Mouse (Mus musculus) liver, embryonic 12.5 days (tissue): ENCODE results near the gene Tesc. TPM values are rescaled to one million over a fixed set of nuclear protein-coding genes. Genes with fewer than 3 reads are reported as not detected.
A peak's percentile ranks its signal among the peaks of the same experiment; 100 is the strongest.

ENCODE experiments used
- ATAC-seq: fragments of 200-750 bp; cut with Nextera tagmentation; 2 replicates; pipeline ENCODE4 v1.8.0; 2017; ENCODE audit warnings: moderate number of reproducible peaks, mild to moderate bottlenecking, moderate library complexity
- H3K27ac ChIP-seq: fragments of 300-500 bp; sonication (generic); 2 replicates; pipeline ENCODE4 v1.5.1; 2016; ENCODE audit warnings: mild to moderate bottlenecking
- H3K27me3 ChIP-seq: fragments of 300-500 bp; sonication (generic); replicated peaks from 2 replicates; pipeline ENCODE4 v1.6.1; 2016; ENCODE audit warnings: mild to moderate bottlenecking, moderate library complexity
- H3K36me3 ChIP-seq: fragments of 300-500 bp; sonication (generic); 2 replicates; pipeline ENCODE4 v1.6.1; 2016; ENCODE audit warnings: mild to moderate bottlenecking, moderate library complexity
- H3K4me1 ChIP-seq: fragments of 300-500 bp; sonication (generic); 2 replicates; pipeline ENCODE4 v1.6.1; 2016
- H3K4me2 ChIP-seq: fragments of 300-500 bp; sonication (generic); 2 replicates; pipeline ENCODE4 v1.6.1; 2016; ENCODE audit warnings: mild to moderate bottlenecking, moderate library complexity
- H3K4me3 ChIP-seq: fragments of 300-500 bp; sonication (generic); 2 replicates; pipeline ENCODE4 v1.5.1; 2016; ENCODE audit warnings: mild to moderate bottlenecking, moderate library complexity
- H3K9ac ChIP-seq: fragments of 300-500 bp; sonication (generic); 2 replicates; pipeline ENCODE4 v1.6.1; 2016; ENCODE audit warnings: mild to moderate bottlenecking, moderate library complexity
- H3K9me3 ChIP-seq: fragments of 300-500 bp; sonication (generic); replicated peaks from 2 replicates; pipeline ENCODE4 v1.6.1; 2016; ENCODE audit warnings: mild to moderate bottlenecking, moderate library complexity
- WGBS: fragments of 180-500 bp; shearing (Covaris S2); methylation state at CpG from one replicate; pipeline ENCODE4 v1.1.7; 2016; ENCODE audit not compliant: insufficient replicate concordance; 5-methylcytosine and 5-hydroxymethylcytosine counted together
- polyA plus RNA-seq: library from polyadenylated mRNA; unstranded; fragments of >200 nt; fragmentation: Nextera tagmentation; extraction: Ambion mirVana; gene quantifications from 2 replicates; pipeline ENCODE4 v1.2.1, GENCODE M21; 2016

Tesc gene
- polyA plus RNA-seq, 1 experiment from 2014 or later: 1.5 TPM

DNA sequence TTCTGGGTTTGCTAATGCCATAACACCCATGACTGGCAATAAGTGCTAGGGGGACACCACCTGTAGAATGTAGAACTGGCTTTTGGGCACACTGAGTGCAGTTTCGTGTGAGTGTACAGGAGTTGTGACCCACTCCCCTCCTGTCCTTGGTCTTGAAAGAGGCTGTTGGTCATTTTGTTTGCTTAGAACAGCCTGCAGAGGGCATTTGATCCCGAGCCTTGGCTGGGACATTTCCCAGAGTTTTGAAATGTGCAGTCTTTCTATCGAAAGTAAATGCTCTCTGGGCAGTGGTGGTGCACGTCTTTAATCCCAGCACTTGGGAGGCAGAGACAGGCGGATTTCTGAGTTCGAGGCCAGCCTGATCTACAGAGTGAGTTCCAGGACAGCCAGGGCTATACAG, 31.6 kb upstream of the Tesc start:
- no peak for ATAC-seq
- WGBS: 70% methylated on average over 6 of the region's 6 CpGs
- Histone ChIP-seq H3K27ac (no peak overlapping the region), H3K4me2 (no peak overlapping the region), H3K9ac (no peak overlapping the region), H3K9me3 (no peaks in the 10 kb centered on the region), H3K27me3 (no peaks in the 10 kb centered on the region), H3K36me3 (peaks cover 94% of the 10 kb centered on the region), H3K4me1 (peaks cover 13% of the 10 kb centered on the region), H3K4me3 (no peak overlapping the region)

DNA sequence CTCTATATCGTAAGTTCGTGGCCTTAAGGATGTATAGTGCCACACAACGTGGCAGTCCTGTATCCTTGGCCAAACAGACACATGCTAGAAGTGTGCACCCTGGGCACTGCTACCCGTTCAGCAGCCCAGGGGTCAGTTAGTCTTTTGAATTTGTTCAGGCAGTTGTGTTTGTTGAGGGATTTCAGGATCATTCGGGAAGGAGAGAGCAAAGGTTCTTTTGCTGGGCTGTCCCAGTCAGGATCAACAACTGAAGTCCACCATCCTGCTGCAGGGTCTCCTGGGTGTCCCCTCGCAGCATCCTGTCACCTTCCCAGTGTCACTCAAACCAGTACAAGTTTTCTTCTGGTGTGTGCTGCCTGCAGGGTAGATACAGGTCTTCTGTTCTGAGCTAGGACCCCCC, 31.0 kb upstream of the Tesc start:
- Histone ChIP-seq H3K4me3 (no peak overlapping the region), H3K36me3 (peaks cover 91% of the 10 kb centered on the region), H3K27ac (no peak overlapping the region), H3K4me1 (peaks cover 13% of the 10 kb centered on the region), H3K27me3 (no peaks in the 10 kb centered on the region), H3K9me3 (no peaks in the 10 kb centered on the region), H3K9ac (no peak overlapping the region), H3K4me2 (no peak overlapping the region)
- no peak for ATAC-seq
- 71% methylated on average over 6 of the region's 6 CpGs for WGBS

DNA sequence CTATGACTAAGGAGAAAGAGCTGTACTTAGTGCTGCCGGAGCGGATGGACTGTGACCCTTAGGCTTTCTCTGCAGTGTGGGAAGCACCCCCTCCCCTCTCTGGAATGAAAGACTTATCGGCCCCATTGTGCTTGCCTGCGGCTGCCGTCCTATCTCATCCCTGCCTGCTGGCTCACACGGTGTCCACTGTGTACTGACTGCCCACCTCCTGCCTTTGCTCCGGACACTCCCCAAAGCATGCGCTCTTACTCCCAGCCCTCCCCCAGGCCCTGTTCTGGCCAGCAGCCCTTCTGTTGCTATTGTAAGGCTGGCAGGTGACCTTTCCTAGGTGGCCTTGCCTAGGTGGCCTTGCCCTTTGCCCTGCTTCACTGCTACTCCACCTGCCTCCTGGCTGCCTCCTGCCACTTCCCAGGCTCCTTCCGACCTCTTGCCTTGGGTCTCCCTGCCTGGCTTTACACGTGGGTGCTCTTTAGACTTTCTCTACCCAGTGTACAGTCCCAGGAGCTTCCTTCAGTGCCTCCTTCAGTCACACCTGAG, 30.0 kb upstream of the Tesc start:
- H3K27ac ChIP-seq: peak overlapping the region; percentile 25; the same call in 1 of the 2 replicates
- H3K4me1 ChIP-seq: peaks cover 13% of the 10 kb centered on the region
- H3K4me3 ChIP-seq: no peak overlapping the region
- 62% methylated on average over 10 of the region's 10 CpGs for WGBS
- H3K27me3 ChIP-seq: no peaks in the 10 kb centered on the region
- H3K36me3 ChIP-seq: peaks cover 92% of the 10 kb centered on the region
- H3K9ac ChIP-seq: no peak overlapping the region
- ATAC-seq: peak; percentile 51; the same call in 1 of the 2 replicates
- H3K9me3 ChIP-seq: no peaks in the 10 kb centered on the region
- no peak overlapping the region for H3K4me2 ChIP-seq

DNA sequence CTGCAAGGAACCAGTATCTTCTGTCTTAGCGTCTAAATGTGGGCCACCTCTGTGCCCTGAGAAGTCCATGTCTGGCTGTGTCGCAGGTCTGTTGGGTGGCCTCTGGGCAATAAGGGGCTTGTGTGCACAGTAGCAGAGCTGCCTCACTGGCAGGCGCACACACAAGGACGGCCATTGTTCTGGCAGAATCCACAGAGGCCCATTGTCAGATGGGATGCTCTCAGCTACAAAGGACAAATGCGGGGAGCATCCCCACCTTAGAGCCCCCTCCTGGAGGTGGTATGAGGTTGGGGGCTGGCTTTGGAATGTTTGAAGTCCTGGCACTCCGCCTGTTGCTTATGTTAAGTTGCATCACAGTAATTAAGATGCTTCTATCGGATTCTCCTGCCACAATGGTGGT, 28.5 kb upstream of the Tesc start:
- ATAC-seq: no peak
- 70% methylated on average over 7 of the region's 7 CpGs for WGBS
- H3K36me3 ChIP-seq: peaks cover 94% of the 10 kb centered on the region
- peaks cover 13% of the 10 kb centered on the region for H3K4me1 ChIP-seq
- no peaks in the 10 kb centered on the region for H3K9me3 ChIP-seq
- H3K27ac ChIP-seq: no peak overlapping the region
- H3K9ac ChIP-seq: no peak overlapping the region
- H3K4me2 ChIP-seq: no peak overlapping the region
- H3K4me3 ChIP-seq: no peak overlapping the region
- H3K27me3 ChIP-seq: no peaks in the 10 kb centered on the region

DNA sequence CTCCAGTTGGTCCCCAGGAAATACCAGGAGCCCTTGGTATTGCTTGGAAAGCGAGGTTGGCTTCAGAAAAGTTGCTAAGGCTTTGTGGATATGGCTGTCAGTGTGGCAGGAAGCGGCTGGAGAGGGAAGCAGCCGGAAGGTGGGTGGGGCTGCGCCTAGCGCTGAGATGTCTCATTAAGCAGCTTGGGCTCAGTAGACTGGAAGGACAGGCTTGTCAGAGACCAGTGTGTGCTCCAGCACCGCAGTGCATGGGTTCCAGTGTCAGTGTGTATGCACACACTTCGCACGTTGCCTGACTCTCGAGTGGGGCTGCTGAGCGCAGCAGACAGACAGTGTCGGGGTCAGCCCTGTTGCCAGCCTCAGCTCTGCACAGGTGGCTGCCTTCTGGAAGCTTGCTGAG, 28.0 kb upstream of the Tesc start:
- ATAC-seq: no peak
- Histone ChIP-seq H3K27me3 (no peaks in the 10 kb centered on the region), H3K27ac (no peak overlapping the region), H3K9ac (no peak overlapping the region), H3K9me3 (no peaks in the 10 kb centered on the region), H3K4me1 (peaks cover 13% of the 10 kb centered on the region), H3K4me2 (no peak overlapping the region), H3K36me3 (peaks cover 92% of the 10 kb centered on the region), H3K4me3 (no peak overlapping the region)
- WGBS: 81% methylated on average over 11 of the region's 11 CpGs

DNA sequence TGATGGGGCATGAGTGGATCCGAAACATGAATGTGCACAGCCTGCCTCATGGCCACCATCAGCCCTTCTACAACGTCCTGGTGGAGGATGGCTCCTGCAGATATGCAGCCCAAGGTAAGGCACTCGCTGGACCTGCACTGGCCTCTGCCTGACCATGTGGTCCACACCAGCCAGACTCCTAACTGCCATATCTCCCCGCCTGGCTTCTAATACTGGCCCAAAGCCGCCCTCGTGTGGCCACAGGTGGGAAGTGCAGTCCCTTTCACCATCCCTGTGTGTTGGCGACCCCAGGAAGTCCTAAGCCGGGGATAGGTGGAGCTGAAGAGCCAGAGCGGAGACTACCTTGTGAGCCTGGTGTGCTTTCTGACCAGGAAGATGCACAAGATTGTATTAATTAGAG, 25.5 kb upstream of the Tesc start:
- peak; percentile 19; the same call in 1 of the 2 replicates for ATAC-seq
- Histone ChIP-seq H3K27me3 (no peaks in the 10 kb centered on the region), H3K4me3 (no peak overlapping the region), H3K9ac (no peak overlapping the region), H3K36me3 (peaks cover 93% of the 10 kb centered on the region), H3K4me1 (peaks cover 9% of the 10 kb centered on the region), H3K4me2 (no peak overlapping the region), H3K27ac (no peak overlapping the region), H3K9me3 (no peaks in the 10 kb centered on the region)
- WGBS: 47% methylated on average over 9 of the region's 9 CpGs

DNA sequence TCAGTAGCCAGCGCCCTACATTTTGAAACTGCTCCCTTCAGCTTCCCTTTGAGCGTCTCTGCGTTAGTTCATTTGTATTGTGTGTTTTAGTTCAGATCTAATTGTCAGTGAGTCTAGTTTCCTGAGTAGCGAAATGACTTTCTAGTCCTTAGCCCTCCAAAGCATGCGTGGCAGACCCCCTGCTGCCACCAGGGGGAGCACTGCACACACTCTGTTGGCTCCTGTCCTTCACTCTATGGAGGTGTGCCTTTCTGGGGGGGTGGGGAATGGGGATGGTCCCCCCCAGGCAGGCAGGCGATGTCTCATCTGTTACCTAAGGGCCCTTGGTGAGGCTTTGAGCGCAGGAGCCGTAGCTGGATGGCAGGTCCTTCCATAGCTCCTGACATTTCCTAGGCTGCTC, 22.9 kb upstream of the Tesc start:
- Histone ChIP-seq H3K27ac (no peak overlapping the region), H3K4me1 (no peaks in the 10 kb centered on the region), H3K4me2 (no peak overlapping the region), H3K4me3 (no peak overlapping the region), H3K27me3 (no peaks in the 10 kb centered on the region), H3K36me3 (peaks cover 93% of the 10 kb centered on the region), H3K9ac (no peak overlapping the region), H3K9me3 (no peaks in the 10 kb centered on the region)
- WGBS: 75% methylated on average over 8 of the region's 8 CpGs
- no peak for ATAC-seq

DNA sequence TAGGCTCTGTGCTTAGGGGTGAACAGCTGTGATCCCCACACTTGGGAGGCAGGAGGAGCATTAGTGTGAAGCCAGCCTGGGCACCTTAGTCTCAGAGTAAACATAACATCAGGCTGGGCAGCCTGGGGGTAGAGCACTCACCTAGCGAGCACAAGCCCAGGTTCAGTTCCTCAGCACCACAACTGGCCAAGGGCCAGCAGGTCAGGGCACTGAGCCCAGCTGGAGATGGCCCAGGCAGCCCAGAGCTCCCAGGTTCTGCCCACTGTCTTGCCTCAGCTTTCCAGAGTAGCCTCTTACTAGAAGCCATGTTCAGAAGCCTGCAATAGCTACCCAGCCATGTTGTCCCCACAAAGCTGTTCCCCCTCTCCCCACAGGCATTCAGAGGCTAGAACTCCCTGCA, 21.8 kb upstream of the Tesc start:
- no peaks in the 10 kb centered on the region for H3K27me3 ChIP-seq
- WGBS: 62% methylated on average over 1 of the region's 1 CpGs
- no peak overlapping the region for H3K9ac ChIP-seq
- H3K36me3 ChIP-seq: peaks cover 89% of the 10 kb centered on the region
- H3K4me3 ChIP-seq: no peak overlapping the region
- no peak overlapping the region for H3K27ac ChIP-seq
- no peaks in the 10 kb centered on the region for H3K9me3 ChIP-seq
- no peak overlapping the region for H3K4me2 ChIP-seq
- no peak for ATAC-seq
- no peaks in the 10 kb centered on the region for H3K4me1 ChIP-seq

DNA sequence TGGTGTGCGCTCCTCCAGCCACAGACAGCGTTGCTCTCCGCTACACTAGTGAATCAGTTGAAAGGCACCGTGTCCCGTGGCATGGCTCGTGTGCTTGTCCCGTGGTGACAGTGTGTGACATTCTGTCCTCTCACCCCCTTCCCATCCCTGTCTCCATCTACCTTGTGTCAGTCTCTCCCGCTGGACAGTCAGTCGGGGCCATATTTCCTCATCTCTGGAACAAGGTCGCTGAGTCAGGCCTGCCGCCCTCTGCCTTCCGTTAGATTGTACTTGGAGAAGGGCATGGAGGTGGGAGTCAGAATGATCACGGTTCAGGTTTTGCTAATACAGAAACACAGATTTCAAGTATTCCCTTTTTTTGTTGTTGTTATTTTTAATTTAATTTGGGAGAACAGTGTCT, 19.2 kb upstream of the Tesc start:
- ATAC-seq: no peak
- H3K27ac ChIP-seq: no peak overlapping the region
- no peak overlapping the region for H3K4me2 ChIP-seq
- no peak overlapping the region for H3K9ac ChIP-seq
- no peak overlapping the region for H3K4me3 ChIP-seq
- H3K36me3 ChIP-seq: peaks cover 64% of the 10 kb centered on the region
- H3K9me3 ChIP-seq: no peaks in the 10 kb centered on the region
- 89% methylated on average over 13 of the region's 13 CpGs for WGBS
- no peaks in the 10 kb centered on the region for H3K4me1 ChIP-seq
- no peaks in the 10 kb centered on the region for H3K27me3 ChIP-seq

DNA sequence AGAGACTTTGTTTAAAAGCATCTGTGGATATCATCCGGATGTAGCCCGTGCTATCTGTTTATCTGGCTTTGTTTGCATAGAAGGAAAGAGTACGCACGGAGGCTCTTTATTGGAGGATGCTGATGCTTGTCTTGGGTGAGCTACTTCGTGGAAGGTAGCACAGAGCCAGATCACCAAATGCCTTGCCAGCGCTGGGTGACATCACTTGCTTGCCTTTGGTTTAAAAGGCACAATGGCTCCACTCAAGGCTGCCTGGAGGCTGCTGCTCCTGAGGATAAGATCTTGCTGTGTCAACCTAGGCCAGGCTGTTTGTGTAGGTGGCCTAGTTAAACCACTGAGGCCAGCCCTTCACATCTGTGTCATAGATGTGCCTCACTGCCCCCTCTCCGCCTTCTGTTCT, 16.7 kb upstream of the Tesc start:
- Histone ChIP-seq H3K9ac (no peak overlapping the region), H3K4me1 (no peaks in the 10 kb centered on the region), H3K27me3 (peaks cover 20% of the 10 kb centered on the region), H3K36me3 (peaks cover 42% of the 10 kb centered on the region), H3K4me2 (no peak overlapping the region), H3K27ac (no peak overlapping the region), H3K9me3 (no peaks in the 10 kb centered on the region), H3K4me3 (no peak overlapping the region)
- no peak for ATAC-seq
- WGBS: 77% methylated on average over 7 of the region's 7 CpGs

DNA sequence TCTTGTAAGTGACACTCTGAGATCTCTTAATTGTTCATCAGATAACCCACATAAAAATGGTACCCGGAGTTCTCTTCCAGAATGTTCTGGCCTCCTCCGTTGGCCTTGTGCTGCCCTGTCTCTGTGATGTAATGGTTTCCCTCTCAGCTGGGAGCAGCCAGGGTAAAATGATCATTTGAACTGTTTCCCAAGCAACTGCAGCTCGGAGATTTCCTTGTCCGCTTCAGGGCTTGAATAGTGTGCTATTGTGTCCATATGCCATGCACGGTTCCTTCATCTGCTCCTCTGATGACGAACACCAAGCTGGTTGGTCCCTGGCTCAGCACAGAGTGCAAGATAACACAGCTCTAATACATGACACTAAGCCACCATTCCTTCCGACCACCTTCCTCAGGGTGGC, 15.7 kb upstream of the Tesc start:
- Histone ChIP-seq H3K4me3 (no peak overlapping the region), H3K36me3 (peaks cover 32% of the 10 kb centered on the region), H3K9ac (no peak overlapping the region), H3K9me3 (no peaks in the 10 kb centered on the region), H3K27me3 (peaks cover 20% of the 10 kb centered on the region), H3K4me1 (no peaks in the 10 kb centered on the region), H3K4me2 (no peak overlapping the region), H3K27ac (no peak overlapping the region)
- ATAC-seq: no peak
- 65% methylated on average over 7 of the region's 7 CpGs for WGBS

DNA sequence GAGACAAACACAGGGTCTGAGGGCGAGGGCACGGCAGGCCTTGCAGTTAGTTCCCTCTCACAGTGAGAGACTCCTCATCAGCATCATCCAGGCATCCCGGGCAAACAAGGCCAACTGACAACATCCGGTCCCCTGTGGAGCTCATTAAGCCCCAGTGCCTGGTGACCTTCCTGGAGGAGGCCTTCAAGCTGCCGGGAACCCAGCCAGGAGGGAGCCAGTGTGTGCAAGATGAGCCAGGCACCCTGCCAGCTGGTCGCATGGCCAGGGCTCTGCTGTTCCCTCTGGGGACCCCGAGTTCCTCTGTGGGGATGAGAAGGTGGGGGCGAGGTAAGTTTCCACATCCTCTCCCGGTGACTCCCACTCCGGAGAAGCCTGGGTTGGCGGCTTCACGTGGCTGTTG, 12.5 kb upstream of the Tesc start:
- Histone ChIP-seq H3K9me3 (no peaks in the 10 kb centered on the region), H3K27ac (no peak overlapping the region), H3K4me1 (no peaks in the 10 kb centered on the region), H3K36me3 (0 out of 2 replicates have a peak, but pooled peaks cover 4% of the 10 kb centered on the region), H3K4me3 (no peak overlapping the region), H3K27me3 (peaks cover 39% of the 10 kb centered on the region), H3K9ac (no peak overlapping the region), H3K4me2 (no peak overlapping the region)
- ATAC-seq: no peak
- WGBS: 27% methylated on average over 12 of the region's 12 CpGs

DNA sequence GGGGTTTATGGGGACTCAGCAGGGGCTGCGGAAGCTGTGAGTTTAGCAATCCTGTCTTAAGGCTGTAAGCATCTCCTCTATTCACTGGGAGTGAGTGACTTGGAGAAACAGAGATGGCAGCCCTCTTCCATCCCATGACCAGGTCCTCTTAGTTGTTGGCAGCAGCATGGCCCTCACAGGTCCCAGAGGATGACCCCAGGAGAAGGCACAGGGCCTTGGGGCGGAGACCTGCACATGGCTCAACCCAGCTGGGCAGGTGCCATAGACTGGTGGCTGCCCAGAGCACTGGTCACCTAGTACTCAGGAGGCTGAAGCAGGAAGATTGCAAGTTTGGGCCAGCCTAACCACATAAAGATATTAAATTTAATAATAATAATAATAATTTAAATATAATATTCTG, 11.9 kb upstream of the Tesc start:
- H3K27me3 ChIP-seq: peaks cover 44% of the 10 kb centered on the region
- ATAC-seq: no peak

More for the DNA sequence above, 11.9 kb upstream of the Tesc start:
- Histone ChIP-seq H3K36me3 (no peaks in the 10 kb centered on the region), H3K27ac (no peak overlapping the region), H3K4me3 (no peak overlapping the region), H3K4me1 (no peaks in the 10 kb centered on the region), H3K9ac (no peak overlapping the region), H3K9me3 (no peaks in the 10 kb centered on the region), H3K4me2 (no peak overlapping the region)
- 87% methylated on average over 2 of the region's 2 CpGs for WGBS
